Mouse (Mus musculus): ENCODE data around the gene Mat2a. TPM values are rescaled to one million over a fixed set of nuclear protein-coding genes. Genes with fewer than 3 reads are reported as not detected.
A peak's percentile ranks its signal among the peaks of the same experiment; 100 is the strongest.

Gene Mat2a
- polyA plus RNA-seq, 1 experiment from 2014 or later: 463 TPM

- no peak overlapping the region for H3K4me3 ChIP-seq (ENCODE audit: low read length)
- H3K9ac ChIP-seq (ENCODE audit: low read depth, low read length): no peak overlapping the region
- H3K4me1 ChIP-seq (ENCODE audit: control insufficient read depth, insufficient read depth, low read length): no peaks in the 10 kb centered on the region
- H3K27me3 ChIP-seq (ENCODE audit: control insufficient read depth, insufficient read depth, low read length): no peaks in the 10 kb centered on the region
- no peaks in the 10 kb centered on the region for H3K9me3 ChIP-seq (ENCODE audit: control insufficient read depth, low read length)
- ATAC-seq (ENCODE audit: low FRiP score, low TSS enrichment): peak; percentile 77
- H3K4me2 ChIP-seq (replicated peaks; ENCODE audit: low read depth, low read length): no peak overlapping the region
- 39% methylated on average over 8 of the region's 8 CpGs for WGBS
- H3K27ac ChIP-seq (ENCODE audit: low read depth, low read length): peak overlapping the region; percentile 37; the same call in 1 of the 2 replicates
- peaks cover 91% of the 10 kb centered on the region for H3K36me3 ChIP-seq (ENCODE audit: control insufficient read depth, insufficient read depth, low read length)
Measured at GRCm38 (mm10) chr6:72428036-72428435, 11.3 kb downstream of the Mat2a start.

GRCm38 (mm10) chr6:72425646-72426045 is 13.7 kb downstream of the Mat2a start:
- WGBS: 90% methylated on average over 11 of the region's 11 CpGs
- Histone ChIP-seq H3K4me1 (ENCODE audit: control insufficient read depth, insufficient read depth, low read length) (no peaks in the 10 kb centered on the region), H3K36me3 (ENCODE audit: control insufficient read depth, insufficient read depth, low read length) (peaks cover 85% of the 10 kb centered on the region), H3K4me3 (ENCODE audit: low read length) (no peak overlapping the region), H3K27ac (ENCODE audit: low read depth, low read length) (no peak overlapping the region), H3K27me3 (ENCODE audit: control insufficient read depth, insufficient read depth, low read length) (no peaks in the 10 kb centered on the region), H3K4me2 (replicated peaks; ENCODE audit: low read depth, low read length) (no peak overlapping the region), H3K9me3 (ENCODE audit: control insufficient read depth, low read length) (no peaks in the 10 kb centered on the region), H3K9ac (ENCODE audit: low read depth, low read length) (no peak overlapping the region)
- no peak for ATAC-seq (ENCODE audit: low FRiP score, low TSS enrichment)

- Histone ChIP-seq H3K4me2 (replicated peaks; ENCODE audit: low read depth, low read length) (no peak overlapping the region), H3K4me1 (ENCODE audit: control insufficient read depth, insufficient read depth, low read length) (no peaks in the 10 kb centered on the region), H3K4me3 (ENCODE audit: low read length) (no peak overlapping the region), H3K27ac (ENCODE audit: low read depth, low read length) (no peak overlapping the region), H3K36me3 (ENCODE audit: control insufficient read depth, insufficient read depth, low read length) (peaks cover 72% of the 10 kb centered on the region), H3K27me3 (ENCODE audit: control insufficient read depth, insufficient read depth, low read length) (no peaks in the 10 kb centered on the region), H3K9ac (ENCODE audit: low read depth, low read length) (no peak overlapping the region), H3K9me3 (ENCODE audit: control insufficient read depth, low read length) (no peaks in the 10 kb centered on the region)
- 94% methylated on average over 10 of the region's 10 CpGs for WGBS
- ATAC-seq (ENCODE audit: low FRiP score, low TSS enrichment): no peak
Measured at GRCm38 (mm10) chr6:72420901-72421300, 18.5 kb downstream of the Mat2a start.

GRCm38 (mm10) chr6:72419806-72420205 is 19.6 kb downstream of the Mat2a start:
- H3K4me3 ChIP-seq (ENCODE audit: low read length): no peak overlapping the region
- ATAC-seq (ENCODE audit: low FRiP score, low TSS enrichment): no peak
- no peak overlapping the region for H3K9ac ChIP-seq (ENCODE audit: low read depth, low read length)
- H3K4me1 ChIP-seq (ENCODE audit: control insufficient read depth, insufficient read depth, low read length): peaks cover 9% of the 10 kb centered on the region
- H3K27me3 ChIP-seq (ENCODE audit: control insufficient read depth, insufficient read depth, low read length): no peaks in the 10 kb centered on the region
- H3K27ac ChIP-seq (ENCODE audit: low read depth, low read length): no peak overlapping the region
- WGBS: 85% methylated on average over 1 of the region's 1 CpGs
- H3K9me3 ChIP-seq (ENCODE audit: control insufficient read depth, low read length): no peaks in the 10 kb centered on the region
- H3K36me3 ChIP-seq (ENCODE audit: control insufficient read depth, insufficient read depth, low read length): peaks cover 61% of the 10 kb centered on the region
- no peak overlapping the region for H3K4me2 ChIP-seq (replicated peaks; ENCODE audit: low read depth, low read length)

GRCm38 (mm10) chr6:72418279-72418678 is 21.1 kb downstream of the Mat2a start:
- 88% methylated on average over 4 of the region's 4 CpGs for WGBS

GRCm38 (mm10) chr6:72415964-72416772 is 23.2 kb downstream of the Mat2a start:
- no peak for ATAC-seq (ENCODE audit: low FRiP score, low TSS enrichment)
- Histone ChIP-seq H3K4me1 (ENCODE audit: control insufficient read depth, insufficient read depth, low read length) (peaks cover 9% of the 10 kb centered on the region), H3K27me3 (ENCODE audit: control insufficient read depth, insufficient read depth, low read length) (no peaks in the 10 kb centered on the region), H3K9me3 (ENCODE audit: control insufficient read depth, low read length) (no peaks in the 10 kb centered on the region), H3K9ac (ENCODE audit: low read depth, low read length) (no peak overlapping the region), H3K27ac (ENCODE audit: low read depth, low read length) (no peak overlapping the region), H3K4me2 (replicated peaks; ENCODE audit: low read depth, low read length) (no peak overlapping the region), H3K36me3 (ENCODE audit: control insufficient read depth, insufficient read depth, low read length) (peaks cover 30% of the 10 kb centered on the region), H3K4me3 (ENCODE audit: low read length) (no peak overlapping the region)
- WGBS: 82% methylated on average over 7 of the region's 7 CpGs

More at GRCm38 (mm10) chr6:72418279-72418678, 21.1 kb downstream of the Mat2a start:
- ATAC-seq (ENCODE audit: low FRiP score, low TSS enrichment): no peak
- H3K36me3 ChIP-seq (ENCODE audit: control insufficient read depth, insufficient read depth, low read length): peaks cover 46% of the 10 kb centered on the region
- peaks cover 9% of the 10 kb centered on the region for H3K4me1 ChIP-seq (ENCODE audit: control insufficient read depth, insufficient read depth, low read length)
- no peaks in the 10 kb centered on the region for H3K9me3 ChIP-seq (ENCODE audit: control insufficient read depth, low read length)
- H3K9ac ChIP-seq (ENCODE audit: low read depth, low read length): no peak overlapping the region
- no peak overlapping the region for H3K27ac ChIP-seq (ENCODE audit: low read depth, low read length)
- no peak overlapping the region for H3K4me2 ChIP-seq (replicated peaks; ENCODE audit: low read depth, low read length)
- H3K4me3 ChIP-seq (ENCODE audit: low read length): no peak overlapping the region
- no peaks in the 10 kb centered on the region for H3K27me3 ChIP-seq (ENCODE audit: control insufficient read depth, insufficient read depth, low read length)

GRCm38 (mm10) chr6:72415181-72415580 is 24.2 kb downstream of the Mat2a start:
- H3K4me2 ChIP-seq (replicated peaks; ENCODE audit: low read depth, low read length): peak overlapping the region; percentile 81
- WGBS: 86% methylated on average over 5 of the region's 5 CpGs
- peaks cover 22% of the 10 kb centered on the region for H3K36me3 ChIP-seq (ENCODE audit: control insufficient read depth, insufficient read depth, low read length)
- ATAC-seq (ENCODE audit: low FRiP score, low TSS enrichment): no peak
- no peaks in the 10 kb centered on the region for H3K27me3 ChIP-seq (ENCODE audit: control insufficient read depth, insufficient read depth, low read length)
- H3K27ac ChIP-seq (ENCODE audit: low read depth, low read length): no peak overlapping the region
- peak overlapping the region; percentile 78 for H3K9ac ChIP-seq (ENCODE audit: low read depth, low read length)
- H3K9me3 ChIP-seq (ENCODE audit: control insufficient read depth, low read length): no peaks in the 10 kb centered on the region
- H3K4me1 ChIP-seq (ENCODE audit: control insufficient read depth, insufficient read depth, low read length): peaks cover 9% of the 10 kb centered on the region
- H3K4me3 ChIP-seq (ENCODE audit: low read length): peak overlapping the region; percentile 66

GRCm38 (mm10) chr6:72414076-72414756 is 25.1 kb downstream of the Mat2a start, which contains the start of gene Ggcx:
Ggcx (plus strand) TSS chr6:72414308.
- Histone ChIP-seq H3K4me3 (ENCODE audit: low read length) (peak within 1 kb of the TSS; percentile 66), H3K4me2 (replicated peaks; ENCODE audit: low read depth, low read length) (peak within 1 kb of the TSS; percentile 81), H3K36me3 (ENCODE audit: control insufficient read depth, insufficient read depth, low read length) (peaks cover 16% of the 10 kb centered on the region), H3K9me3 (ENCODE audit: control insufficient read depth, low read length) (no peaks in the 10 kb centered on the region), H3K27ac (ENCODE audit: low read depth, low read length) (peak within 1 kb of the TSS; percentile 25), H3K9ac (ENCODE audit: low read depth, low read length) (peak within 1 kb of the TSS; percentile 78), H3K27me3 (ENCODE audit: control insufficient read depth, insufficient read depth, low read length) (no peaks in the 10 kb centered on the region), H3K4me1 (ENCODE audit: control insufficient read depth, insufficient read depth, low read length) (peaks cover 9% of the 10 kb centered on the region)
- WGBS: 1% methylated on average over 33 of the region's 33 CpGs
- peak; percentile 96 for ATAC-seq (ENCODE audit: low FRiP score, low TSS enrichment)

GRCm38 (mm10) chr6:72410518-72410917 is 28.8 kb downstream of the Mat2a start:
- no peak overlapping the region for H3K9ac ChIP-seq (ENCODE audit: low read depth, low read length)
- H3K4me3 ChIP-seq (ENCODE audit: low read length): no peak overlapping the region
- H3K4me1 ChIP-seq (ENCODE audit: control insufficient read depth, insufficient read depth, low read length): peaks cover 8% of the 10 kb centered on the region
- H3K36me3 ChIP-seq (ENCODE audit: control insufficient read depth, insufficient read depth, low read length): no peaks in the 10 kb centered on the region
- no peak for ATAC-seq (ENCODE audit: low FRiP score, low TSS enrichment)
- H3K27ac ChIP-seq (ENCODE audit: low read depth, low read length): no peak overlapping the region
- no peaks in the 10 kb centered on the region for H3K27me3 ChIP-seq (ENCODE audit: control insufficient read depth, insufficient read depth, low read length)
- no peaks in the 10 kb centered on the region for H3K9me3 ChIP-seq (ENCODE audit: control insufficient read depth, low read length)
- 86% methylated on average over 7 of the region's 7 CpGs for WGBS
- no peak overlapping the region for H3K4me2 ChIP-seq (replicated peaks; ENCODE audit: low read depth, low read length)

All from kidney, embryonic 14.5 days (tissue).